Mouse (Mus musculus) MEL (cell line): ENCODE measurements around the gene Itih3. TPM values are rescaled to one million over a fixed set of nuclear protein-coding genes. Genes with fewer than 3 reads are reported as not detected.

Source experiments
- DNase-seq: peaks from one replicate; pipeline ENCODE4 v3.0.0; 2011; ENCODE audit warnings: low read depth, low spot score
- H3K27ac ChIP-seq: 2 replicates; pipeline ENCODE4 v1.5.1; 2012; ENCODE audit warnings: low read depth, mild to moderate bottlenecking, control low read depth, low read length, moderate library complexity; ENCODE audit not compliant: control insufficient read depth
- H3K27me3 ChIP-seq, 2 experiments: fragments of 150-350 bp in 1 of 2; sonication (generic) in 1 of 2; 2 replicates each; pipeline ENCODE4 v1.6.1; 2012; ENCODE audit warnings: low read length in 2 of 2, mild to moderate bottlenecking in 2 of 2, improper control_type of control experiment in 1 of 2, moderate library complexity in 1 of 2; ENCODE audit not compliant: insufficient read depth in 2 of 2, control insufficient read depth in 1 of 2
- H3K36me3 ChIP-seq, 2 experiments: 2 replicates each; pipeline ENCODE4 v1.6.1; 2012 to 2014; ENCODE audit warnings: low read length in 2 of 2, improper control_type of control experiment in 1 of 2, inconsistent platforms in 1 of 2, mild to moderate bottlenecking in 1 of 2; ENCODE audit not compliant: insufficient read depth in 2 of 2, control insufficient read depth in 1 of 2
- H3K4me1 ChIP-seq, 2 experiments: fragments of 150-350 bp in 1 of 2; sonication (generic) in 1 of 2; 2 replicates each; pipeline ENCODE4 v1.6.1; 2012; ENCODE audit warnings: low read length in 2 of 2, improper control_type of control experiment in 1 of 2, mild to moderate bottlenecking in 1 of 2; ENCODE audit not compliant: insufficient read depth in 2 of 2, control insufficient read depth in 1 of 2
- H3K4me3 ChIP-seq, 2 experiments: fragments of 150-350 bp in 1 of 2; sonication (generic) in 1 of 2; 2 replicates each; pipeline ENCODE4 v1.5.1; 2012; ENCODE audit warnings: low read depth in 2 of 2, low read length in 2 of 2, mild to moderate bottlenecking in 2 of 2, moderate library complexity in 2 of 2, control low read depth in 1 of 2, improper control_type of control experiment in 1 of 2; ENCODE audit not compliant: control insufficient read depth in 1 of 2, insufficient read depth in 1 of 2
- H3K79me2 ChIP-seq: 2 replicates; pipeline ENCODE4 v1.6.1; 2012; ENCODE audit warnings: mild to moderate bottlenecking, low read length, moderate library complexity; ENCODE audit not compliant: control insufficient read depth, poor library complexity, insufficient read depth
- H3K9ac ChIP-seq: 2 replicates; pipeline ENCODE4 v1.6.1; 2012; ENCODE audit warnings: low read depth, mild to moderate bottlenecking, control low read depth, low read length, moderate library complexity; ENCODE audit not compliant: control insufficient read depth, poor library complexity, severe bottlenecking
- H3K9me3 ChIP-seq: fragments of 150-350 bp; sonication (generic); replicated peaks from 2 replicates; pipeline ENCODE4 v1.6.1; 2012; ENCODE audit warnings: mild to moderate bottlenecking, low read length, improper control_type of control experiment, moderate library complexity; ENCODE audit not compliant: insufficient read depth
- CHD1 ChIP-seq: IDR thresholded peaks from 2 replicates; pipeline ENCODE4 v1.6.1; 2012; ENCODE audit warnings: low read depth, mild to moderate bottlenecking, inconsistent platforms, low read length, improper control_type of control experiment
- CTCF ChIP-seq, 3 experiments: IDR thresholded peaks in 2 of 3; conservative IDR thresholded peaks in 1 of 3; 2 replicates each; pipeline ENCODE4 v1.5.1; 2011 to 2012; ENCODE audit warnings: low read length in 3 of 3, low read depth in 2 of 3, mild to moderate bottlenecking in 2 of 3, improper control_type of control experiment in 1 of 3, inconsistent platforms in 1 of 3, mixed read lengths in 1 of 3, moderate library complexity in 1 of 3; ENCODE audit not compliant: control insufficient read depth in 1 of 3, insufficient read depth in 1 of 3, poor library complexity in 1 of 3, severe bottlenecking in 1 of 3
- ELF1 ChIP-seq: IDR thresholded peaks from 2 replicates; pipeline ENCODE4 v1.6.1; 2014; ENCODE audit warnings: low read depth, mild to moderate bottlenecking, inconsistent platforms, low read length, improper control_type of control experiment, moderate library complexity
- EP300 ChIP-seq, 2 experiments: IDR thresholded peaks; 2 replicates each; pipeline ENCODE4 v1.6.1; 2011; ENCODE audit warnings: improper control_type of control experiment in 2 of 2, low read length in 2 of 2, low read depth in 1 of 2, mild to moderate bottlenecking in 1 of 2
- ETS1 ChIP-seq: IDR thresholded peaks from 2 replicates; pipeline ENCODE4 v1.6.1; 2012; ENCODE audit warnings: low read depth, mild to moderate bottlenecking, inconsistent platforms, low read length, improper control_type of control experiment, moderate library complexity
- GABPA ChIP-seq: IDR thresholded peaks from 2 replicates; pipeline ENCODE4 v1.6.1; 2012; ENCODE audit warnings: low read depth, mild to moderate bottlenecking, inconsistent platforms, low read length, improper control_type of control experiment, moderate library complexity
- GATA1 ChIP-seq: IDR thresholded peaks from 2 replicates; pipeline ENCODE4 v1.6.1; 2011; ENCODE audit warnings: low read depth, low read length, improper control_type of control experiment
- JUND ChIP-seq: IDR thresholded peaks from 2 replicates; pipeline ENCODE4 v1.6.1; 2011; ENCODE audit warnings: low read depth, mild to moderate bottlenecking, improper control_type of control experiment, low read length
- KAT2A ChIP-seq: conservative IDR thresholded peaks from 2 replicates; pipeline ENCODE4 v1.6.1; 2012; ENCODE audit warnings: low read depth, low read length, improper control_type of control experiment, inconsistent platforms
- MEF2A ChIP-seq: IDR thresholded peaks from 2 replicates; pipeline ENCODE4 v1.6.1; 2014; ENCODE audit warnings: low read depth, mild to moderate bottlenecking, inconsistent platforms, low read length, improper control_type of control experiment; ENCODE audit not compliant: poor library complexity, insufficient replicate concordance, severe bottlenecking; ENCODE audit errors: extremely low read depth
- MXI1 ChIP-seq: IDR thresholded peaks from 2 replicates; pipeline ENCODE4 v1.6.1; 2011; ENCODE audit warnings: mild to moderate bottlenecking, low read depth, low read length, improper control_type of control experiment
- MYC ChIP-seq: IDR thresholded peaks from 2 replicates; pipeline ENCODE4 v1.6.1; 2011; ENCODE audit warnings: low read depth, mild to moderate bottlenecking, low read length, improper control_type of control experiment, moderate library complexity
- NELFE ChIP-seq: IDR thresholded peaks from 2 replicates; pipeline ENCODE4 v1.6.1; 2011; ENCODE audit warnings: low read depth, low read length, improper control_type of control experiment
- POLR2AphosphoS5 ChIP-seq: IDR thresholded peaks from 2 replicates; pipeline ENCODE4 v1.6.1; 2012; ENCODE audit warnings: low read depth, borderline replicate concordance, mild to moderate bottlenecking, inconsistent platforms, low read length, moderate library complexity, mixed read lengths
- RAD21 ChIP-seq: IDR thresholded peaks from 2 replicates; pipeline ENCODE4 v1.6.1; 2011; ENCODE audit warnings: mild to moderate bottlenecking, low read depth, low read length, improper control_type of control experiment
- RCOR1 ChIP-seq: IDR thresholded peaks from 2 replicates; pipeline ENCODE4 v1.6.1; 2012; ENCODE audit warnings: low read depth, mild to moderate bottlenecking, inconsistent platforms, low read length, improper control_type of control experiment
- TAL1 ChIP-seq: IDR thresholded peaks from 2 replicates; pipeline ENCODE4 v1.6.1; 2012; ENCODE audit warnings: mild to moderate bottlenecking, inconsistent platforms, low read length, moderate library complexity, mixed read lengths
- USF2 ChIP-seq, 2 experiments: IDR thresholded peaks; 2 replicates each; pipeline ENCODE4 v1.6.1; 2011 to 2012; ENCODE audit warnings: improper control_type of control experiment in 2 of 2, low read length in 2 of 2, borderline replicate concordance in 1 of 2, inconsistent platforms in 1 of 2, low read depth in 1 of 2, mild to moderate bottlenecking in 1 of 2; ENCODE audit not compliant: insufficient read depth in 1 of 2
- ZC3H11A ChIP-seq: IDR thresholded peaks from 2 replicates; pipeline ENCODE4 v1.6.1; 2012; ENCODE audit warnings: low read depth, mild to moderate bottlenecking, inconsistent platforms, low read length, improper control_type of control experiment
- ZKSCAN1 ChIP-seq: IDR thresholded peaks from 2 replicates; pipeline ENCODE4 v1.6.1; 2012; ENCODE audit warnings: low read depth, mild to moderate bottlenecking, inconsistent platforms, low read length, improper control_type of control experiment, moderate library complexity
- ZNF384 ChIP-seq: IDR thresholded peaks from 2 replicates; pipeline ENCODE4 v1.6.1; 2012; ENCODE audit warnings: low read depth, mild to moderate bottlenecking, inconsistent platforms, low read length, improper control_type of control experiment
- polyA plus RNA-seq, 2 experiments: library from polyadenylated mRNA; stranded (reverse) in 1 of 2; unstranded in 1 of 2; fragments of >175 nt in 1 of 2; fragments of >200 nt in 1 of 2; gene quantifications; 2 replicates each; pipeline versions ENCODE4 v1.2.1 to v1.2.4; 2012; ENCODE audit warnings: low replicate concordance in 2 of 2, low read depth in 1 of 2; ENCODE audit not compliant: insufficient read length in 2 of 2, insufficient read depth in 1 of 2, missing spikeins in 1 of 2
- total RNA-seq: library from RNA; depleted of rRNA; stranded (reverse); fragments of 300-350 nt; gene quantifications from 2 replicates; pipeline ENCODE4 v1.2.3, GENCODE M21; 2012

Gene Itih3
- total and polyA plus RNA-seq, 3 experiments = not detected

DNA sequence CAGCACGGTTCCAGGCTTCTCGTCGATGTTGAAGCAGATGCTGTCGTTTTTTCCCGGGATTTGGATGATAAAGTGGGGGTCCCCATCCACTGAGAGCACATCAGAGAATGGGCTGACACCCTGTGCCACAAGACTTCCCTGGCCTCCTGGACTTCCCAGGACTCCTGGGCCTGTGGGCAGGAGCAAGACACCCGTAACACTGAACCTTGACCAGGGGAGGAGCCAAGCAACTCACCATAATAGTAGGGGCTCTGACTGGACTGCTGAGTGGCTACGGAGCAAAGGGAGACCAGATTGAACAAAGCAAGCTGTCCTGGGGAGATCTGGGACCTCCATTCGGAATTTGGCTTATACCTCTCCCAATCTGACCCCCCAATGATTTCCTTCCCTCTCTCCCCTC lies 10.9 kb downstream of the Itih3 start:
- no peaks in the 10 kb centered on the region for H3K79me2 ChIP-seq
- no peak overlapping the region for H3K27ac ChIP-seq
- H3K4me3 ChIP-seq = no peak overlapping the region
- no peak overlapping the region for H3K9ac ChIP-seq
- peaks cover 2 to 12% of the 10 kb centered on the region in 2 experiments for H3K4me1 ChIP-seq
- H3K27me3 ChIP-seq = peaks cover 0 to 1% of the 10 kb centered on the region in 2 experiments; a peak in 1 of 4 replicates
- no peaks in the 10 kb centered on the region for H3K9me3 ChIP-seq
- peaks cover 0 to 5% of the 10 kb centered on the region in 2 experiments; a peak in 2 of 4 replicates for H3K36me3 ChIP-seq
- no peak for TF ChIP-seq CTCF (IDR thresholded peaks at IDR 0.05 in 2 of 3, conservative IDR thresholded peaks at IDR 0.05 in 1 of 3; ENCODE audit: control insufficient read depth in 1 of 3, insufficient read depth in 1 of 3, low read depth in 2 of 3, low read length in 3 of 3, poor library complexity in 1 of 3, severe bottlenecking in 1 of 3)
- TF ChIP-seq TAL1 = no peak
- no peak for TF ChIP-seq POLR2AphosphoS5
- TF ChIP-seq NELFE = no peak
- TF ChIP-seq MEF2A = no peak
- no peak for DNase-seq

GRCm38 (mm10) chr14:30911141-30911540 lies 12.4 kb downstream of the Itih3 start:
- no peak for DNase-seq
- peaks cover 0 to 6% of the 10 kb centered on the region in 2 experiments; a peak in 2 of 4 replicates for H3K36me3 ChIP-seq
- TF ChIP-seq RAD21 (no peak), GATA1 (no peak), ZNF384 (no peak), TAL1 (no peak), KAT2A (no peak), RCOR1 (no peak), POLR2AphosphoS5 (no peak), ELF1 (no peak), NELFE (no peak), MXI1 (no peak), JUND (no peak), ETS1 (no peak), USF2 (IDR thresholded peaks at IDR 0.05; ENCODE audit: borderline replicate concordance in 1 of 2, insufficient read depth in 1 of 2, low read depth in 1 of 2, low read length in 2 of 2) (no peak), GABPA (no peak), ZKSCAN1 (no peak), MYC (no peak), EP300 (IDR thresholded peaks at IDR 0.05; ENCODE audit: low read depth in 1 of 2, low read length in 2 of 2) (no peak), ZC3H11A (no peak), CHD1 (no peak)
- H3K9me3 ChIP-seq = no peaks in the 10 kb centered on the region
- H3K9ac ChIP-seq = no peak overlapping the region
- H3K4me1 ChIP-seq = peaks cover 3 to 15% of the 10 kb centered on the region in 2 experiments
- H3K27me3 ChIP-seq = peaks cover 0 to 1% of the 10 kb centered on the region in 2 experiments; a peak in 1 of 4 replicates
- H3K4me3 ChIP-seq = no peak overlapping the region
- H3K27ac ChIP-seq = no peak overlapping the region
- H3K79me2 ChIP-seq = no peaks in the 10 kb centered on the region
